Mouse (Mus musculus) midbrain, embryonic 16.5 days (tissue): ENCODE data around the gene Axdnd1. TPM values are rescaled to one million over a fixed set of nuclear protein-coding genes. Genes with fewer than 3 reads are reported as not detected.
"Not testable (repeated sequence)": the region's sequence is repeated elsewhere in the genome, so short reads cannot be mapped to it uniquely, and the experiment has no call there.

Experiments
- ATAC-seq: fragments of 200-750 bp; cut with Nextera tagmentation; 2 replicates; pipeline ENCODE4 v1.8.0; 2017; ENCODE audit warnings: moderate TSS enrichment
- H3K27ac ChIP-seq: fragments of 300-500 bp; sonication (generic); 2 replicates; pipeline ENCODE4 v1.5.1; 2014; ENCODE audit warnings: mild to moderate bottlenecking, low read length, mixed read lengths
- H3K27me3 ChIP-seq: fragments of 300-500 bp; sonication (generic); 2 replicates; pipeline ENCODE4 v1.6.1; 2014; ENCODE audit warnings: low read depth, low read length, mixed read lengths; ENCODE audit not compliant: control insufficient read depth, insufficient read depth
- H3K36me3 ChIP-seq: fragments of 300-500 bp; sonication (generic); 2 replicates; pipeline ENCODE4 v1.6.1; 2014; ENCODE audit warnings: mild to moderate bottlenecking, low read length, moderate library complexity, mixed read lengths; ENCODE audit not compliant: control insufficient read depth, insufficient read depth
- H3K4me1 ChIP-seq: fragments of 300-500 bp; sonication (generic); 2 replicates; pipeline ENCODE4 v1.6.1; 2014; ENCODE audit warnings: mild to moderate bottlenecking, low read length, mixed read lengths; ENCODE audit not compliant: control insufficient read depth, insufficient read depth
- H3K4me2 ChIP-seq: fragments of 300-500 bp; sonication (generic); 2 replicates; pipeline ENCODE4 v1.6.1; 2014; ENCODE audit warnings: mild to moderate bottlenecking, low read length, mixed read lengths
- H3K4me3 ChIP-seq: fragments of 300-500 bp; sonication (generic); 2 replicates; pipeline ENCODE4 v1.5.1; 2014; ENCODE audit warnings: low read depth, mild to moderate bottlenecking, low read length, moderate library complexity, mixed read lengths
- H3K9ac ChIP-seq: fragments of 300-500 bp; sonication (generic); 2 replicates; pipeline ENCODE4 v1.6.1; 2014; ENCODE audit warnings: low read depth, low read length, mixed read lengths
- H3K9me3 ChIP-seq: fragments of 300-500 bp; sonication (generic); replicated peaks from 2 replicates; pipeline ENCODE4 v1.6.1; 2014; ENCODE audit warnings: mild to moderate bottlenecking, low read length, mixed read lengths; ENCODE audit not compliant: control insufficient read depth, poor library complexity, severe bottlenecking
- whole genome bisulfite sequencing: fragments of 180-500 bp; shearing (Covaris S2); extraction: QIAGEN DNeasy Blood & Tissue Kit; methylation state at CpG from one replicate; pipeline ENCODE4 v1.1.7; 2014; 5-methylcytosine and 5-hydroxymethylcytosine counted together
- polyA plus RNA-seq: library from polyadenylated mRNA; unstranded; fragments of >200 nt; fragmentation: Nextera tagmentation; extraction: Ambion mirVana; gene quantifications from 2 replicates; pipeline ENCODE4 v1.2.1, GENCODE M21; 2015

Gene Axdnd1
- polyA plus RNA-seq, 1 experiment from 2014 or later = 0.10 TPM

DNA sequence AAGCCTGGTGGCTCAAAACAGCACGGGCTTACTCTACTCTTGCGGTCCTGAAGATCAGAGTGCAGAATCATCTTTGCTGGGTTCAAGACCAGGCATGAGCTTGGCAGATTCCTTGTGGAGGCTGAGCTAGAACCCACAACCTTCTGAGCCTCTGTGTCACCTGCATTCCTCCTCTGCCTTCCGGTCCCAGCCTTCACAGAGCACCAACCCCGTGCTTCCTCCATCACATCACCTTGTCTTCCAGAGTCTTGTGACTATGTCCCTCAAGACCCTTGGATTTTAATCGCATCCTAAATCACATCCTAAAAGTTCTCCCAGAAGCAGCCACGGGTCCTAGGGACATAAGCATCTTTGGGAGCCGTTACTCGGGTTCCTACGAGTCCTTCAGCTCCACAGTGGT is 97.8 kb downstream of the Axdnd1 start:
- Histone ChIP-seq H3K27me3 (no peaks in the 10 kb centered on the region), H3K4me3 (no peak overlapping the region), H3K4me1 (no peaks in the 10 kb centered on the region), H3K9ac (no peak overlapping the region), H3K36me3 (no peaks in the 10 kb centered on the region), H3K9me3 (no peaks in the 10 kb centered on the region), H3K27ac (no peak overlapping the region), H3K4me2 (no peak overlapping the region)
- 88% methylated on average over 9 of the region's 9 CpGs for WGBS
- ATAC-seq = no peak

DNA sequence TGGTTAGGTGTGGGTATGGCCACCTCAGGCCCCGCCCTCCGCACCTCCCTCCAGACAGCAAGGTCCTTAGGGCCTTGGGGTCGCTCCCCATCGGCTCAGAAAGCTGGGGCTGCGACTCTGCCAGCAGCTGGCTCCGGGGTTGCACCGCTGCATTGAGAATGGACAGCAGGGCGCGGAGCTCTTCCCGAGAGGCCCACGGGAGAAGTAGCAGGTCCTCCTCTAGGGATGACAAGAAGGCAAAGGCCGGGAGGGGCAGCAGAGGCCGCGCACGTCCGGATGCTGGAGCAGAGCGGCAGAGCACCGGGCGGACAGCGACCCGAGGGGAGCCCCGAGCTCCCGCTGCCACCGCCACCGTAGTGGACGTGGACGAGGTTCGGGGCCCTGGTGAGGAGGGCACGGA is 110.3 kb downstream of the Axdnd1 start, which contains the start of gene Nphs2:
Nphs2 (plus strand) TSS at position 98 of the 400 bp plus-strand sequence.
- ATAC-seq = no peak
- Histone ChIP-seq H3K9ac (peak within 1 kb of the TSS; percentile 25; the same call in 1 of the 2 replicates), H3K27me3 (peaks cover 22% of the 10 kb centered on the region), H3K4me2 (peak within 1 kb of the TSS; percentile 53), H3K4me1 (peaks cover 3% of the 10 kb centered on the region), H3K4me3 (peak within 1 kb of the TSS; percentile 29), H3K9me3 (no peaks in the 10 kb centered on the region), H3K27ac (no peak within 1 kb of the TSS), H3K36me3 (no peaks in the 10 kb centered on the region)
- 7% methylated on average over 29 of the region's 29 CpGs for WGBS

DNA sequence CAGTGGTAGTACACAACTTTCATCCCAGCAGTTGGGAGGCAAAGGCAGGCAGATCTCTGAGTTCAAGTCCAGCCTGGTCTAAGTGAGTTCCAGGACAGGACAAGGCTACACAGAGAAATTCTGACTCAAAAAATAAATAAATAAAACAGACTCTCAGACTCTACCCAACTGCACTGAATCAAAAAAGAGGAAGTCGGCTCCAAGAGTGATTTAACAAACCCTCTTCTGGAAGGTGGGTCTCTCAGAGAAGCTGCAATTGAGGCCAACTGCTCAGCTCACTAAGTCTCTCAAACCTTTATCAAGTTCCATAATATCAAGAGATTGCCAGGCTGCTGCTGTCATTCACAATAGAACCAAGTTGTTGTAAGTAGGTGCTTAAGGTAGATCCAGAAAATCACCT is 112.4 kb downstream of the Axdnd1 start:
- Histone ChIP-seq H3K4me2 (no peak overlapping the region), H3K27me3 (peaks cover 32% of the 10 kb centered on the region), H3K9ac (no peak overlapping the region), H3K4me1 (peaks cover 3% of the 10 kb centered on the region), H3K9me3 (no peaks in the 10 kb centered on the region), H3K4me3 (no peak overlapping the region), H3K36me3 (no peaks in the 10 kb centered on the region), H3K27ac (no peak overlapping the region)
- 85% methylated on average over 1 of the region's 1 CpGs for WGBS
- ATAC-seq = no peak

DNA sequence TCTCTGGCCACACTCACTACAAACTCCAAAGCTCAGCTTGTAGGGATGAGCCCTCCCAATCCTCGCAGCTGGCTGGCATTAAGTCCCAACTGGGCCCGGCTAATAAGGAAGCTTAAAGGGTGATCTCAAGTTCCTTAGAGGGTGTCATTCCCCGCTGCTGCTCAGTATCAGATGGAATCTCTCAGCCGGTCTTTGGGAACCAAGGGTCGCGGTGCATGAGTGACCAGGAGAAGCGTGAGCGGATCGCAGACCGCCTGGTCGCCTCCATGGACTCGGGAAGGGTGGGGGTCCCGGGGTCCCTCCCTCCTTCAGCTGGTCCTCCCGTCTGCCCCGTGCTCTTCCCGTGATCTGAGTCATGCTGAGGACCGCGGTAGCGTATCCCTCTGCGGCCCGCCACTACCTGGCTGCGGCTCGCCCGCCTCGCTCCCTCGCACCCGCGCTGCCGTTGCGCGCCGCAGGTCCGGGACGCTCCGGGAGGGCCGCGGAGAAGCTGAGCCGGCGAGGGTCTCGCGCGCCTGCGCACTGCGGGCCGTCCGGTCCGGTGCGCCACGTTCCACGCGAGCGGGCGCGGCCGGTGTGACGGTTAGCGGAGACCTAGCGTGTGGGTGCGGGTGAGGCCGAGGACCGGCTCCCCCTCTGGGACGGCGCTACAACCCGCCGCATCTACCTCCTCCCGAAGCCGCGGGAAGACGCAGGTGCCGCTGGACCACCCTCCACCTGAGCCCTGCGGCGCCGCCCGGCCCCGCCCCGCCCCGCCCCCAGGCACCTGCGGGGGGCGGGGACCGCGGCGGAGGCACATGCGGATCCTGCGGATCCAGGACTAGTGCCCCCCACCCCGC is 117.8 kb downstream of the Axdnd1 start, which contains the start of gene Tdrd5:
Tdrd5 (minus strand) TSS at position 754 of the 839 bp plus-strand sequence.
- Histone ChIP-seq H3K36me3 (no peaks in the 10 kb centered on the region), H3K9me3 (no peaks in the 10 kb centered on the region), H3K27me3 (peaks cover 24% of the 10 kb centered on the region), H3K4me1 (no peaks in the 10 kb centered on the region), H3K27ac (no peak within 1 kb of the TSS; the same call in 1 of the 2 replicates), H3K9ac (peak within 1 kb of the TSS; percentile 72), H3K4me3 (peak within 1 kb of the TSS; percentile 65), H3K4me2 (peak within 1 kb of the TSS; percentile 97)
- ATAC-seq = peak; percentile 95
- WGBS = under 1% methylated on average over 79 of the region's 85 CpGs

DNA sequence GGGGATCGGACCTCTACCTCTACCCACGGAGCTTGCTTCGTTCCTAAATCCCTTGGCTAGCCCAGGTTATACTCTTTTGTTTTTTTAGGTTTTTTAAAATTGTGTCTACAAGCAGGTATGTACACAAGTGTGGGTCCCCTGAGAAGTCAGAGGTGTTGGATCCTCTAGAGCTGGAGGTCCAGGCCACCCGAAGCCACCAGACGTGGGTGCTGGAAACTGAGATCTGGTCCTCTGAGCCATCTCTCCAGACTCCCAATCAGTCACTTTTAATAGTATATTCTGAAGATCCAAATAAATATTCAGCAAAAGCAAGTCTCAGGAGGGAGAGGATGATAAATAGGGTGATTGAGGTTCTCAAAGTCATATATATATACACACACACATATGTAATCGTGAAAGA is 130.9 kb downstream of the Axdnd1 start:
- no peak overlapping the region for H3K9ac ChIP-seq
- H3K36me3 ChIP-seq = no peaks in the 10 kb centered on the region
- no peak overlapping the region for H3K4me3 ChIP-seq
- no peaks in the 10 kb centered on the region for H3K27me3 ChIP-seq
- H3K4me2 ChIP-seq = no peak overlapping the region
- H3K4me1 ChIP-seq = no peaks in the 10 kb centered on the region
- no peaks in the 10 kb centered on the region for H3K9me3 ChIP-seq
- H3K27ac ChIP-seq = no peak overlapping the region
- WGBS = 96% methylated on average over 6 of the region's 6 CpGs
- no peak for ATAC-seq

DNA sequence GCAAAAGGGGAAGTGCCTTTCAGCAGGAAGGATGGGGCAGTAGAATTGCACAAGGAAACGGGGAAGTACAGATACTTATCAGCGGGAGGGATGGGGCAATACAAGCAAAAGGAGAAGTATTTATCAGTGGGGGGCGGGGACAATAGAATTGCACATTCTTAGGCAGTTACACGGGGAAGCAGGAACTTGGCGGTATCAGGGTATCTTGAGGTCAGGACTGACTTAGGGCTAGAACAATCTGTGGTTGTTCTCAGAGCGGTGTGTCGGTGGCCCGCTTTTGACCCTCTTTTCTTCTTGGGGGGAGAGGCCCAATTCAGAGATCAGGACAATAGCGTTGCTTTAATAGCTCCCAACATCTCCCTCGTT is 131.8 kb downstream of the Axdnd1 start:
- not testable (repeated sequence) for ATAC-seq, H3K4me2 ChIP-seq, H3K9me3 ChIP-seq, H3K36me3 ChIP-seq, H3K9ac ChIP-seq, H3K27me3 ChIP-seq, H3K27ac ChIP-seq, H3K4me1 ChIP-seq, H3K4me3 ChIP-seq
- WGBS = 80% methylated on average over 9 of the region's 10 CpGs

DNA sequence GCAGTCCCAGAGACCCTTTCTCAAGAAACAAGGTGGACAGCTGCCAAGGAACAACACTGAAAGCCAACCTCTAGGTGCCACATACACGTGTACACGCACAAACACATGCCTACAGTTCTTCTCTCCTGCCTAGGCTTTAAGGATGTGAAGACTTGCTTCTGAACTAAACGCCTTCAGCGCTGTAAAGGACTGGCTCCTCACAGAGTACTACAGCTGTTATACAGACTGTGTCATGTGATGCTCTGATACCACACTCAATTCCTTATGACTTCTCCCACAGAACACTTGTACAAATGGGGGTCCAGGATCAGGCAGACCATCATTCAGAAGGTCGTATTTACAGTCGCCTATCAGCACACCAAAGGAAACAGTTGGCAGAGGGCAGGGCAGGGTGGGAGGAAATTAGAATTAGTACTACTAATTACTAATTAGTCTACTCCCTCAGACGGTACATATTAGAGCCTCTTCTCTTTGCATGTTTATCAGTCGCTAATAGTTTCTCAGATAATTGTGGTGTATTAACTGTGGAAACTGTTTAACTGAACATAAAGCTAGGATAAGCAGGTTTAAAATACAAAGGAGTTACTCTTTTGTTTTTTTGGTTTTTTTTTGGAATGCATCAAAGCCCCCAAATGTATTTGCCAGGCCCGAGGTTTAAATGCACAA is 132.3 kb downstream of the Axdnd1 start:
- 86% methylated on average over 9 of the region's 9 CpGs for WGBS
- no peak for ATAC-seq

DNA sequence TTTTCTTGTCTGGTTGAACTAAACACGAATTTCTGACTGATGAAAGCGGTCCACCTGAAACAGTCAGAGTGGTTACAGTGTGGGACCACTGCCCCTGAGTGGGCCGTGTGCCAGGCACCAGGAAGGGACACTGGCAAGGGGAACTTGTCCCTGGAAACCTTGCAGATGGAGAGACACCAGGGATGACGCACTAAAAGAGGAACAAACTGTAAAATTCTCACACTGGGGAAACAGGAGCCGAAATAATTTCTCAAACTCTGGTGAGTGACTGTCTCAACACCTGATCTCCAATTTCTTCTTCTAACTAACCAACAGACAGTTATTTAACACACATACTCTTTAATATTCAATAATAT is 135.4 kb downstream of the Axdnd1 start:
- Histone ChIP-seq H3K9ac (no peak overlapping the region), H3K4me2 (no peak overlapping the region), H3K4me1 (no peaks in the 10 kb centered on the region), H3K9me3 (no peaks in the 10 kb centered on the region), H3K27me3 (no peaks in the 10 kb centered on the region), H3K4me3 (no peak overlapping the region), H3K36me3 (no peaks in the 10 kb centered on the region), H3K27ac (no peak overlapping the region)
- WGBS = 89% methylated on average over 5 of the region's 5 CpGs
- no peak for ATAC-seq

More for the DNA sequence above, 132.3 kb downstream of the Axdnd1 start:
- Histone ChIP-seq H3K4me1 (no peaks in the 10 kb centered on the region), H3K27ac (no peak overlapping the region), H3K36me3 (no peaks in the 10 kb centered on the region), H3K4me3 (no peak overlapping the region), H3K9ac (no peak overlapping the region), H3K4me2 (no peak overlapping the region), H3K27me3 (no peaks in the 10 kb centered on the region), H3K9me3 (no peaks in the 10 kb centered on the region)

DNA sequence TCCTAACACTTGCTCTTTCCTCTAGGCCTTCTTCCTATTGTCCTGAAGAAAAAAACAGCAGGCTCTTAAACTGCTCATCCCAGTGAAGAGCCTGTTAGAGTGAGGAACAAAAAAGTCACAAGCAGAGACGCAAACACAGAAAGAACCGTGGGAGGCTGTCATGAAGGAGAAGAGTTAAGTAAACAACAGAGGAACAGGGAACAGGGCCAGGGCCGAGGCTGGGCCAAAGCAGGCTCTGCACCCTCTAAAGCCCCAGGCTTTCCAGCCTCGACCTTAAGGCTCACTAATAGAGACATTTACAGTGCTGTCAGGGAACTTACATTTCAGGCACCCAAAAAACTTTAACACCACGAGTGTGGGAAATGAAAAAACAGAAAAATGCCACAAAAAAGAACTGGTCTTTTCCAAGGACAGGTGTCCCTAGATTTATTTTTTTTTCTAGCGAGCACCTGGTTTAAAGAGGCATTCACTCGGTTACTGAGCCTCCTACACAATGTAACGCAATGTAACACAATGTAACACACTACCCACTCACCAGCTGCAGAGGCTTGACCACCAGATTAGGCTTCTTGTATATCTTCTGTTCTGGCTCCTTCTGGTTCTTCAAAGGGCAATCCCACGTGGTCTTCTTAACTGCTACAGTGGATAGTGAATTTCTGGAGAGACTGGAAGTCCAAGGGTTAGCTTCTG is 136.0 kb downstream of the Axdnd1 start:
- Histone ChIP-seq H3K9ac (no peak overlapping the region), H3K27me3 (no peaks in the 10 kb centered on the region), H3K27ac (no peak overlapping the region), H3K4me3 (no peak overlapping the region), H3K4me2 (no peak overlapping the region), H3K4me1 (no peaks in the 10 kb centered on the region), H3K9me3 (no peaks in the 10 kb centered on the region), H3K36me3 (no peaks in the 10 kb centered on the region)
- WGBS = 36% methylated on average over 9 of the region's 9 CpGs
- ATAC-seq = no peak
